Mouse (Mus musculus): ENCODE measurements at regions not wholly inside any gene's neighbourhood (a gene's known extent, or its start where the extent isn't known, plus 50 kb on each side); places are given as distances from the start of the nearest gene placed in this dataset.

DNA sequence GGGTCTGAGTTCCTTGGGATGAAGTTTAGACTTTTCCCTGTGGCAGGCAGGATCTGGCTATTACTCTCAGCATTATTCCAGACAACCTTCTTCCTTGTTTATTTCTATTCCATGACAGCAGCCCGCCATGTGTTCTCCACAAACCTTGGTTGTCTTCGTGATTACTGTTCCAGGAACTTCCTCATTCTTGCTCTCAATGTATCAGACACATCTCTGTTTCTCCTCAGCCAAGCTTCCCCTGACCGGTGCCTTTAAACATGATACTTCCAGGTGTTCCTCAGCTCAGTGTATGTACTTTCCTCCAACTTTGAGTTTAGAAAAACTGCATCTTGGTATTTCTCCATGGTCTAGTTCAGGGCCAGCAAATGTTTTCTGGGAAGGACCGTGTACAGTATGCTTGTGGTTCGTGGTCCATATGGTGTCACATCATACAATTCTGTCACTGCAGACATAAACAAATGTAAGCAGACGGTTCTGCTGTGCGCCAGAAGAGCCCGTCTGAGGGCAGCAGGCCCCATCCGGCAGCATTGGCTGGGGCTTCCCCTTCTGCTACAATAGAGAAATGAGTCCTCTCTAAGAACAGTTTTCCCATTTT is 64.2 kb downstream of the Peg10 start:
- no peak for DNase-seq (ENCODE audit: low read depth, low spot score)

DNA sequence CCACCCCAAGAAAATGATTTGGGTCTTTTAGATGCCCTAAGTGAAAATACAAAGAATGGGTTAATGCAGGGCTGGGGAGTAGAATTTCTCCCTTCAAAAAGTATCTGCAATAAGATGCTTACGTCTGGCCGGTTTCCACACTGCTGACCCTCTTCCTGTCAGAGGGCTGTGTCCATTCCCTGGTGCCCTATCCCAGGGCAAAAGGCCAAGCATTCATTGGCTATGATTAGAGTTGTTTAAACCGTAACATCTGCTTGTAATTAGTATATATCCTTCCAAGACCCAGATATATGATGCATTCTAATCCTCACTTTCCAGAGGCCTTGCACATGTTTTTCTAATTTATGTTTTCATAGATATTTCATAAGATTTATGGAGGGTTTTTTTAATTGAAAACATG is 66.1 kb downstream of the Peg10 start:
- peak; percentile 76 for DNase-seq (ENCODE audit: low read depth, low spot score)

DNA sequence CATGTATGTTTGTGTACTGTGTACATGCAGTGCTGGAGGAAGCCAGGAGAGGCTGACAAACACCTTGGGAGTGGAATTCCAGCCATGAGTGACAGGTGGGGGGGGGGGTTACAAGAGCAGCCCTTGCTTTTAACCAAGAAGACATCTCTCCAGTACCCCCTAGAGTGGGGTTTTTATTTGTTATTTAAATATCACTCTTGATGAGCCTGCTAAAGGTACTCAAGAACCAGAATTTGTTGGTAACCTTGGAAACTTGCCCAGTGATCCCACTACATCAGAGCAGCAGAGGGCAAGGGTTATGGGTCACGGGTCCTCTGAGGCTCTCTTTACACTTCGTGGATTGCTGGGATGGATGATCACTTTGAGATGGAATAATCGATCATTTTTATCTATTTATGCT is 69.8 kb downstream of the Peg10 start:
- no peak for DNase-seq (ENCODE audit: low read depth, low spot score)

DNA sequence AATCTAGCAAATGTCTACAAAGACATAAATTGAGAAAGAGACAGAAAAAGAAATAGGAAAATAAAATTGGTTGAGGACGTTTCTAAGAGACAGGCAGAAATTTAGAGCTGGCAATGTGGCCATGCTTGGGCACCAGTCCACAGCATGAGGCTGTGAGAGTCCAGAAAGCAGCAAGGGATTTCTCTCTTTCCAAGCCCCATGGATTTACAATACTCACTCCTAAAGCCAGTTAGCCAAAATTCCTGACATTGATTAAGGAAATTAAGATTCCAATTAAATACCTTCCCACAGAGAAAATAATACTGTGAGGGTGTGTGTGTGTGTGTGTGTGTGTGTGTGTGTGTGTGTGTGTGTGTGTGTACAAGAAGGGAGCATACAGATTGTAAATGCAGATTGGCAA is 61.5 kb upstream of the Ppp1r9a start:
- DNase-seq (ENCODE audit: low read depth, low spot score): no peak

DNA sequence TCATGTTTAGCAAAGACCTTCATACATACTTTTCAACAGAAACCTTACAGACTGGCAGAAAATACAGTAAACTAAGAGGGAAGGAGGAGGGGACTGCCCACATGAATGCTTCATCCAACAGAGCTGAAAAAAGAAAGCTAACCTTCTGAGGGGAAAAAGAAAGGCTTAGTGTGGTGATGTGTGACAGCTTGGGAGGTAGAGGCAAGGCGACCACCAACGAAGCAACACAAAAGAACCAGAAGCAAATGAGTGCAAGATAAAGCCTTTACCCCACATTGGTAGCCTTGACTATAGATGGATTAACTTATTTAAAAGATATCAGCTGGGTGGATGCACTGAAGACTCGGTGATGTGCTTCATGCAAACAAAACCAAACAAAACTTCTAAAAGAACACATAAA is 53.0 kb upstream of the Ppp1r9a start:
- DNase-seq (ENCODE audit: low read depth, low spot score): no peak

DNA sequence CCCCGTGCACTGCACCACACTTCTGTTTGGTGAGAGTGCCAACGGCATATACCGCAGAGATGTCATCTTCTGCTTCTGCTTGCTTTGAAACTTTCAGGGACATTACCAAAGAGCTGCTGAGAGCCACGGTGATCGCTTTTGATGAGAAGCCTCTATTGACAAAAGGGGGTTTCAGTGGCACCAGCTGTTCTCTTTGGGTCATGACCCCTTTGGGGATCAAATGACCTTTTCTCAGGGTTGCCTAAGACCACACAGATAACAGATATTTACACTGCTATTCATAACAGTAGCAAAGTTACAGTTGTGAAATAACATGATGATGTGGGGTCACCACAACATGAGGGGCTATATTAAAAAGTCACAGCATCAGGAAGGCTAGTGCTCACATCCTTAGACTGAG is 51.7 kb upstream of the Ppp1r9a start:
- no peak for DNase-seq (ENCODE audit: low read depth, low spot score)

All from forelimb bud, embryonic 11.5 days (tissue).